Mouse (Mus musculus): ENCODE data around the gene Eif4h.

The Eif4h gene

GRCm38 (mm10) chr5:134576517-134577220 is 62.6 kb downstream of the Eif4h start:
- Histone ChIP-seq H3K4me1 (replicated peaks; ENCODE audit: low read depth, low read length) (peaks cover 57% of the 10 kb centered on the region), H3K4me3 (replicated peaks; ENCODE audit: low read length) (no peak overlapping the region), H3K9me3 (ENCODE audit: low read length) (no peaks in the 10 kb centered on the region), H3K36me3 (ENCODE audit: insufficient read depth, low read length) (no peaks in the 10 kb centered on the region), H3K27me3 (ENCODE audit: insufficient read depth, low read length) (no peaks in the 10 kb centered on the region)
- peak; percentile 39 for TF ChIP-seq CTCF (conservative IDR thresholded peaks at IDR 0.05; ENCODE audit: low read length)
- TF ChIP-seq POU5F1 (IDR thresholded peaks at IDR 0.05; ENCODE audit: borderline replicate concordance, low read length): no peak

GRCm38 (mm10) chr5:134575833-134576232 is 63.5 kb downstream of the Eif4h start:
- Histone ChIP-seq H3K4me3 (replicated peaks; ENCODE audit: low read length) (no peak overlapping the region), H3K9me3 (ENCODE audit: low read length) (no peaks in the 10 kb centered on the region), H3K4me1 (replicated peaks; ENCODE audit: low read depth, low read length) (peaks cover 57% of the 10 kb centered on the region), H3K36me3 (ENCODE audit: insufficient read depth, low read length) (no peaks in the 10 kb centered on the region), H3K27me3 (ENCODE audit: insufficient read depth, low read length) (no peaks in the 10 kb centered on the region)
- TF ChIP-seq CTCF (conservative IDR thresholded peaks at IDR 0.05; ENCODE audit: low read length): no peak
- no peak for TF ChIP-seq POU5F1 (IDR thresholded peaks at IDR 0.05; ENCODE audit: borderline replicate concordance, low read length)
- no peak for TF ChIP-seq NANOG (IDR thresholded peaks at IDR 0.05; ENCODE audit: borderline replicate concordance, low read length)

- H3K4me3 ChIP-seq (replicated peaks; ENCODE audit: low read length): peak overlapping the region; percentile 73; the same call in 1 of the 2 replicates
- TF ChIP-seq POU5F1 (IDR thresholded peaks at IDR 0.05; ENCODE audit: borderline replicate concordance, low read length) (no peak), NANOG (IDR thresholded peaks at IDR 0.05; ENCODE audit: borderline replicate concordance, low read length) (no peak), CTCF (conservative IDR thresholded peaks at IDR 0.05; ENCODE audit: low read length) (no peak)
- no peaks in the 10 kb centered on the region for H3K9me3 ChIP-seq (ENCODE audit: low read length)
- peaks cover 71% of the 10 kb centered on the region for H3K4me1 ChIP-seq (replicated peaks; ENCODE audit: low read depth, low read length)
- H3K36me3 ChIP-seq (ENCODE audit: insufficient read depth, low read length): no peaks in the 10 kb centered on the region
- H3K27me3 ChIP-seq (ENCODE audit: insufficient read depth, low read length): no peaks in the 10 kb centered on the region
These were observed 66.6 kb downstream of the Eif4h start for GRCm38 (mm10) chr5:134572508-134573214.

- TF ChIP-seq CTCF (conservative IDR thresholded peaks at IDR 0.05; ENCODE audit: low read length) (no peak), POU5F1 (IDR thresholded peaks at IDR 0.05; ENCODE audit: borderline replicate concordance, low read length) (no peak), NANOG (IDR thresholded peaks at IDR 0.05; ENCODE audit: borderline replicate concordance, low read length) (no peak)
- Histone ChIP-seq H3K4me3 (replicated peaks; ENCODE audit: low read length) (peak overlapping the region; percentile 73), H3K9me3 (ENCODE audit: low read length) (no peaks in the 10 kb centered on the region), H3K36me3 (ENCODE audit: insufficient read depth, low read length) (no peaks in the 10 kb centered on the region), H3K4me1 (replicated peaks; ENCODE audit: low read depth, low read length) (peaks cover 74% of the 10 kb centered on the region), H3K27me3 (ENCODE audit: insufficient read depth, low read length) (no peaks in the 10 kb centered on the region)
These were observed 67.4 kb downstream of the Eif4h start for GRCm38 (mm10) chr5:134571730-134572507.

All from E14TG2a.4 (cell line).